In the genomic region with DNA sequence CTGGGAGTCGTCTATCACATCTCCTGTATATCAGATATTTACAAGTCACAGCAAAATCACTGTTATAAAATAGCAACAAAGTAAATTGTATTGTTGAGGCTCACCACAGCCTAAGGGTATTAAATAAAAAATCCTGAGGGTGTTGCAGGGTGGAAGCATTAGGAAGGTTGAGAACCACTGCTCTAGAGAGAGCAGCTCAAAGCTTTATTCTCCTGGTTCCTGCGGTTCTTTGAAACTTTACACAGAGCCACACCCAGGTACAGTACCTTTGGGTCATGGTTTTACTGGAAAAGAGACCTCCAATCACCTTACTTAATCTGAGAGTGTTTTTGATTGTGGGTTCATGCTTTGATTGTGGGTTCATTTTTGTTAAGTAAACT, we compare ENCODE assay signal across 8 mouse cellular contexts. TPM values are rescaled to one million over a fixed set of nuclear protein-coding genes. Genes with fewer than 3 reads are reported as not detected.
DNase-seq lines count a peak whose midpoint lies in the region; ATAC-seq and TF ChIP-seq lines count a peak whose summit lies in the region.
"Not testable (repeated sequence)": the region's sequence is repeated elsewhere in the genome, so short reads cannot be mapped to it uniquely, and the experiment has no call there.

No protein-coding gene starts in this region.

- peak overlapping the region; percentile 76 for H3K4me3 ChIP-seq in forebrain, embryonic 10.5 days
- peak overlapping the region; percentile 83 for H3K4me3 ChIP-seq in heart, embryonic 13.5 days
- peak overlapping the region; percentile 75 for H3K4me3 ChIP-seq in intestine, embryonic 14.5 days (ENCODE audit: low read depth, low read length)
- H3K4me3 ChIP-seq in limb, embryonic 12.5 days (replicated peaks) = peak overlapping the region; percentile 68
- H3K4me3 ChIP-seq in lung, embryonic 14.5 days (ENCODE audit: low read depth, low read length) = peak overlapping the region; percentile 68
- peak overlapping the region; percentile 68 for H3K4me3 ChIP-seq in midbrain, embryonic 16.5 days (ENCODE audit: low read depth, low read length)
- peak overlapping the region; percentile 63 for H3K4me3 ChIP-seq in stomach, embryonic 16.5 days (replicated peaks; ENCODE audit: low read length)

- not testable (repeated sequence) for DNase-seq in Patski (ENCODE audit: low read depth, low spot score); forebrain, embryonic 10.5 days (ENCODE audit: extremely low spot score, low spot score); intestine, embryonic 14.5 days (ENCODE audit: low spot score); lung, embryonic 14.5 days

- peak overlapping the region; percentile 94 for H3K27ac ChIP-seq in forebrain, embryonic 10.5 days
- peak overlapping the region; percentile 81 for H3K27ac ChIP-seq in heart, embryonic 13.5 days (replicated peaks)
- H3K27ac ChIP-seq in intestine, embryonic 14.5 days (ENCODE audit: low read depth) = peak overlapping the region; percentile 83
- H3K27ac ChIP-seq in limb, embryonic 12.5 days = peak overlapping the region; percentile 81
- peak overlapping the region; percentile 70; the same call in 1 of the 2 replicates for H3K27ac ChIP-seq in lung, embryonic 14.5 days (ENCODE audit: low read depth)
- peak overlapping the region; percentile 90 for H3K27ac ChIP-seq in midbrain, embryonic 16.5 days (ENCODE audit: low read length)
- H3K27ac ChIP-seq in stomach, embryonic 16.5 days (ENCODE audit: low read length) = peak overlapping the region; percentile 77

- peaks cover 13% of the 10 kb centered on the region for H3K4me1 ChIP-seq in forebrain, embryonic 10.5 days
- not testable (repeated sequence) for H3K4me1 ChIP-seq in heart, embryonic 13.5 days; intestine, embryonic 14.5 days (replicated peaks; ENCODE audit: control insufficient read depth, insufficient read depth, low read length); limb, embryonic 12.5 days (replicated peaks); lung, embryonic 14.5 days (ENCODE audit: insufficient read depth); midbrain, embryonic 16.5 days (ENCODE audit: control insufficient read depth, insufficient read depth, low read length); stomach, embryonic 16.5 days (ENCODE audit: control insufficient read depth, insufficient read depth, low read length)

- POLR2A ChIA-PET in Patski (lab: Charles Lee) = not testable (repeated sequence)

- not testable (repeated sequence) for H3K9me3 ChIP-seq in forebrain, embryonic 10.5 days; heart, embryonic 13.5 days; intestine, embryonic 14.5 days (ENCODE audit: control insufficient read depth, low read length); limb, embryonic 12.5 days; lung, embryonic 14.5 days (ENCODE audit: low read depth, low read length); midbrain, embryonic 16.5 days (replicated peaks; ENCODE audit: control insufficient read depth, low read length, poor library complexity, severe bottlenecking); stomach, embryonic 16.5 days (replicated peaks; ENCODE audit: control insufficient read depth, low read length)

- TF ChIP-seq CTCF in Patski (IDR thresholded peaks at IDR 0.05); lung, embryonic 14.5 days (IDR thresholded peaks at IDR 0.05; ENCODE audit: low read depth): not testable (repeated sequence)

- peak overlapping the region; percentile 85 for H3K9ac ChIP-seq in heart, embryonic 13.5 days
- peak overlapping the region; percentile 74 for H3K9ac ChIP-seq in intestine, embryonic 14.5 days (ENCODE audit: low read length)
- peak overlapping the region; percentile 72 for H3K9ac ChIP-seq in limb, embryonic 12.5 days (replicated peaks)
- peak overlapping the region; percentile 71 for H3K9ac ChIP-seq in lung, embryonic 14.5 days
- H3K9ac ChIP-seq in midbrain, embryonic 16.5 days (ENCODE audit: low read depth, low read length) = peak overlapping the region; percentile 84
- H3K9ac ChIP-seq in stomach, embryonic 16.5 days (ENCODE audit: low read length) = peak overlapping the region; percentile 80

- peak; percentile 4 for ATAC-seq in Patski
- not testable (repeated sequence) for ATAC-seq in heart, embryonic 13.5 days (ENCODE audit: extremely low read depth, insufficient number of reproducible peaks, low FRiP score, low TSS enrichment); stomach, embryonic 16.5 days (ENCODE audit: insufficient read depth, low FRiP score)
- peak; percentile 9; the same call in 1 of the 2 replicates for ATAC-seq in intestine, embryonic 14.5 days (replicated peaks; ENCODE audit: low FRiP score, low TSS enrichment, low read depth)
- ATAC-seq in limb, embryonic 12.5 days (ENCODE audit: insufficient number of reproducible peaks, insufficient read depth, low FRiP score, low TSS enrichment, low read depth) = peak; percentile 43
- peak; percentile 14; the same call in 1 of the 2 replicates for ATAC-seq in lung, embryonic 14.5 days (ENCODE audit: insufficient read depth)
- peak; percentile 36 for ATAC-seq in midbrain, embryonic 16.5 days

- 8% methylated on average over 2 of the region's 2 CpGs for WGBS in forebrain, embryonic 10.5 days
- WGBS in heart, embryonic 13.5 days = 2% methylated on average over 2 of the region's 2 CpGs
- WGBS in intestine, embryonic 14.5 days = 4% methylated on average over 2 of the region's 2 CpGs
- 0% methylated on average over 2 of the region's 2 CpGs for WGBS in limb, embryonic 12.5 days
- 8% methylated on average over 2 of the region's 2 CpGs for WGBS in lung, embryonic 14.5 days
- WGBS in midbrain, embryonic 16.5 days = 5% methylated on average over 2 of the region's 2 CpGs
- 0% methylated on average over 2 of the region's 2 CpGs for WGBS in stomach, embryonic 16.5 days

- H3K36me3 ChIP-seq in forebrain, embryonic 10.5 days (replicated peaks) = peaks cover 15% of the 10 kb centered on the region
- peaks cover 11% of the 10 kb centered on the region; the same call in 1 of the 2 replicates for H3K36me3 ChIP-seq in heart, embryonic 13.5 days
- H3K36me3 ChIP-seq in intestine, embryonic 14.5 days (ENCODE audit: control insufficient read depth, insufficient read depth, low read length); limb, embryonic 12.5 days; lung, embryonic 14.5 days (ENCODE audit: insufficient read depth); midbrain, embryonic 16.5 days (ENCODE audit: control insufficient read depth, insufficient read depth, low read length); stomach, embryonic 16.5 days (ENCODE audit: control insufficient read depth, insufficient read depth, low read length): not testable (repeated sequence)

- in situ Hi-C loops in Patski (cut with MboI; ENCODE audit: low pct_unique_long_range_greater_than_20kb) = not testable (repeated sequence)

- H3K27me3 ChIP-seq in Patski; forebrain, embryonic 10.5 days (ENCODE audit: poor library complexity, severe bottlenecking); heart, embryonic 13.5 days (replicated peaks); intestine, embryonic 14.5 days (replicated peaks; ENCODE audit: control insufficient read depth, insufficient read depth, low read length); limb, embryonic 12.5 days; lung, embryonic 14.5 days (ENCODE audit: insufficient read depth, low read length); midbrain, embryonic 16.5 days (ENCODE audit: control insufficient read depth, insufficient read depth, low read depth, low read length); stomach, embryonic 16.5 days (ENCODE audit: control insufficient read depth, insufficient read depth, low read length): not testable (repeated sequence)

- H3K4me2 ChIP-seq in heart, embryonic 13.5 days = peak overlapping the region; percentile 78
- peak overlapping the region; percentile 62 for H3K4me2 ChIP-seq in intestine, embryonic 14.5 days (ENCODE audit: low read length)
- peak overlapping the region; percentile 62 for H3K4me2 ChIP-seq in limb, embryonic 12.5 days
- H3K4me2 ChIP-seq in lung, embryonic 14.5 days = peak overlapping the region; percentile 69
- peak overlapping the region; percentile 72 for H3K4me2 ChIP-seq in midbrain, embryonic 16.5 days (ENCODE audit: low read length)
- peak overlapping the region; percentile 64 for H3K4me2 ChIP-seq in stomach, embryonic 16.5 days (ENCODE audit: low read depth, low read length)

- CTCF ChIA-PET in Patski (lab: Charles Lee) = not testable (repeated sequence)

RNA-seq across cellular contexts. Expression of gene 1190007I07Rik, which starts 0.5 kb away (rescaled TPM):
- polyA plus RNA-seq in Patski (2021) = 23.7 TPM
- polyA plus RNA-seq in forebrain, embryonic 10.5 days (2016; fragmentation: Nextera tagmentation; extraction: Ambion mirVana) = 43.7 and 46.4 TPM in 2 replicates
- polyA plus RNA-seq in heart, embryonic 13.5 days (2015; fragmentation: Nextera tagmentation; extraction: Ambion mirVana) = 35.4 and 40.9 TPM in 2 replicates
- polyA plus RNA-seq in intestine, embryonic 14.5 days (2014; fragmentation: Nextera tagmentation; extraction: Ambion mirVana) = 65.8 and 67.6 TPM in 2 replicates
- 45.1 and 54.3 TPM in 2 replicates for polyA plus RNA-seq in limb, embryonic 12.5 days (2016; fragmentation: Nextera tagmentation; extraction: Ambion mirVana)
- polyA plus RNA-seq in lung, embryonic 14.5 days (2014; fragmentation: Nextera tagmentation; extraction: Ambion mirVana) = 34.6 and 35.6 TPM in 2 replicates
- polyA plus RNA-seq in midbrain, embryonic 16.5 days (2015; fragmentation: Nextera tagmentation; extraction: Ambion mirVana) = 35.4 and 35.5 TPM in 2 replicates
- 36.2 and 42.1 TPM in 2 replicates for polyA plus RNA-seq in stomach, embryonic 16.5 days (2015; fragmentation: Nextera tagmentation; extraction: Ambion mirVana)

RNA-seq across cellular contexts. Expression of gene Tdg, which starts 6.1 kb away (rescaled TPM):
- 17.4 TPM for polyA plus RNA-seq in Patski (2021)
- polyA plus RNA-seq in forebrain, embryonic 10.5 days (2016; fragmentation: Nextera tagmentation; extraction: Ambion mirVana) = 291 and 312 TPM in 2 replicates
- polyA plus RNA-seq in heart, embryonic 13.5 days (2015; fragmentation: Nextera tagmentation; extraction: Ambion mirVana) = 79.0 and 86.5 TPM in 2 replicates
- polyA plus RNA-seq in intestine, embryonic 14.5 days (2014; fragmentation: Nextera tagmentation; extraction: Ambion mirVana) = 152 and 162 TPM in 2 replicates
- 207 and 209 TPM in 2 replicates for polyA plus RNA-seq in limb, embryonic 12.5 days (2016; fragmentation: Nextera tagmentation; extraction: Ambion mirVana)
- polyA plus RNA-seq in lung, embryonic 14.5 days (2014; fragmentation: Nextera tagmentation; extraction: Ambion mirVana) = 174 and 176 TPM in 2 replicates
- polyA plus RNA-seq in midbrain, embryonic 16.5 days (2015; fragmentation: Nextera tagmentation; extraction: Ambion mirVana) = 147 and 161 TPM in 2 replicates
- 105 and 111 TPM in 2 replicates for polyA plus RNA-seq in stomach, embryonic 16.5 days (2015; fragmentation: Nextera tagmentation; extraction: Ambion mirVana)
